Mouse (Mus musculus) liver, adult 2 months (tissue): ENCODE data around the gene Card11. TPM values are rescaled to one million over a fixed set of nuclear protein-coding genes. Genes with fewer than 3 reads are reported as not detected.

ENCODE experiments used
- DNase-seq: peaks from one replicate; pipeline ENCODE4 v3.0.0-alpha.2; 2011; ENCODE audit warnings: low read depth, low spot score; ENCODE audit errors: extremely low read depth
- H3K27ac ChIP-seq: fragments of 200-500 bp; replicated peaks from 2 replicates; pipeline ENCODE4 v1.5.1; 2012; ENCODE audit warnings: low read depth, mild to moderate bottlenecking, control low read depth, inconsistent platforms, low read length; ENCODE audit not compliant: insufficient read depth
- H3K27me3 ChIP-seq: fragments of 200-500 bp; 2 replicates; pipeline ENCODE4 v1.6.1; 2012; ENCODE audit warnings: mild to moderate bottlenecking, moderate library complexity, low read length, inconsistent platforms; ENCODE audit not compliant: control insufficient read depth, insufficient read depth
- H3K36me3 ChIP-seq: fragments of 200-500 bp; 2 replicates; pipeline ENCODE4 v1.6.1; 2012; ENCODE audit warnings: low read length, inconsistent platforms; ENCODE audit not compliant: control insufficient read depth, insufficient read depth
- H3K4me1 ChIP-seq: fragments of 200-500 bp; 2 replicates; pipeline ENCODE4 v1.6.1; 2011; ENCODE audit warnings: low read length; ENCODE audit not compliant: control insufficient read depth, insufficient read depth
- H3K4me3 ChIP-seq: fragments of 200-500 bp; 2 replicates; pipeline ENCODE4 v1.5.1; 2011; ENCODE audit warnings: low read depth, mild to moderate bottlenecking, control low read depth, low read length, moderate library complexity; ENCODE audit not compliant: insufficient read depth
- H3K79me2 ChIP-seq: fragments of 200-500 bp; 2 replicates; pipeline ENCODE4 v1.6.1; 2012; ENCODE audit warnings: inconsistent platforms, mild to moderate bottlenecking, low read length, moderate library complexity; ENCODE audit not compliant: control insufficient read depth, insufficient read depth
- H3K9ac ChIP-seq: fragments of 200-500 bp; 2 replicates; pipeline ENCODE4 v1.6.1; 2012; ENCODE audit warnings: low read depth, mild to moderate bottlenecking, control low read depth, inconsistent platforms, low read length
- CTCF ChIP-seq: fragments of 200-500 bp; IDR thresholded peaks from 2 replicates; pipeline ENCODE4 v1.5.1; 2011; ENCODE audit warnings: low read depth, low read length, control low read depth
- POLR2A ChIP-seq: fragments of 200-500 bp; IDR thresholded peaks from 2 replicates; pipeline ENCODE4 v1.6.1; 2011; ENCODE audit warnings: low read length, control low read depth; ENCODE audit not compliant: insufficient read depth; ENCODE audit errors: extremely low read depth
- WGBS: fragments of 180-500 bp; shearing (Covaris S2); methylation state at CpG from one replicate; pipeline ENCODE4 v1.1.7; 2018; 5-methylcytosine and 5-hydroxymethylcytosine counted together
- polyA plus RNA-seq: library from polyadenylated mRNA; depleted of rRNA; stranded (reverse); fragments of >200 nt; gene quantifications from 2 replicates; pipeline ENCODE4 v1.2.3, GENCODE M21; 2012
- total RNA-seq: library from RNA; depleted of rRNA; stranded (reverse); fragments of >200 nt; gene quantifications from 2 replicates; pipeline ENCODE4 v1.2.3, GENCODE M21; 2014

The Card11 gene
- total and polyA plus RNA-seq, 2 experiments, result 0.09 to 0.71 TPM

GRCm38 (mm10) chr5:140852435-140852996, 147.9 kb downstream of the Card11 start:
- Histone ChIP-seq H3K36me3 (no peaks in the 10 kb centered on the region), H3K27ac (no peak overlapping the region), H3K4me1 (no peaks in the 10 kb centered on the region), H3K9ac (no peak overlapping the region), H3K27me3 (no peaks in the 10 kb centered on the region), H3K4me3 (no peak overlapping the region), H3K79me2 (no peaks in the 10 kb centered on the region)
- 29% methylated on average over 12 of the region's 12 CpGs for WGBS
- TF ChIP-seq CTCF (no peak), POLR2A (no peak)
- peak; percentile 37 for DNase-seq

DNA sequence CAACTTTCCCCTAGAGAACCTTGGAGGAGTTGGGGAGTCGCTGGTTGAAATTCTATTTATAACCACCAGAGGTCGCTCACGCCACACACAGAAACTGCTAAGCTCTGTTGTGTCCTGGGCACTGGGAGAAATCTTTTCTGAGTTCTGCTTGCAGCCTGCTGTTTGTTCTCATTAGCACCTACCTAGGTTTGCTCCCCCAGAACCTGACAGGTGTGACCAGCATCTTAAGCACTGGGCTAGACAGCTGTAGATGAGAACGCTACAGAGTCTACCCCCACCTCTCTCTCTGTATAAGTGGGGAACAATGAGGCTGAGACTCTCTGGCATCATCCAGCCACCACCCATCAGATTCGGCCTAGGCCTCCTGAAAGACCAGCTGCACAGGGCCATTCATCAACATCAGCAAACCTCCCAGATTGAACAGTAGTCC, 153.1 kb downstream of the Card11 start:
- DNase-seq, result peak; percentile 29
- Histone ChIP-seq H3K27ac (no peak overlapping the region), H3K4me1 (no peaks in the 10 kb centered on the region), H3K79me2 (no peaks in the 10 kb centered on the region), H3K4me3 (no peak overlapping the region), H3K36me3 (no peaks in the 10 kb centered on the region), H3K9ac (no peak overlapping the region), H3K27me3 (no peaks in the 10 kb centered on the region)
- TF ChIP-seq POLR2A, result no peak
- TF ChIP-seq CTCF, result peak; percentile 62
- 32% methylated on average over 5 of the region's 5 CpGs for WGBS

GRCm38 (mm10) chr5:140841942-140842341, 158.4 kb downstream of the Card11 start:
- Histone ChIP-seq H3K79me2 (no peaks in the 10 kb centered on the region), H3K27me3 (no peaks in the 10 kb centered on the region), H3K4me1 (no peaks in the 10 kb centered on the region), H3K9ac (no peak overlapping the region), H3K36me3 (no peaks in the 10 kb centered on the region), H3K4me3 (no peak overlapping the region), H3K27ac (no peak overlapping the region)
- no peak for DNase-seq
- TF ChIP-seq POLR2A (no peak), CTCF (no peak)
- WGBS, result 80% methylated on average over 4 of the region's 4 CpGs

GRCm38 (mm10) chr5:140831064-140831431, 169.3 kb downstream of the Card11 start:
- Histone ChIP-seq H3K27me3 (no peaks in the 10 kb centered on the region; the same call in 1 of the 2 replicates), H3K9ac (no peak overlapping the region), H3K36me3 (no peaks in the 10 kb centered on the region), H3K27ac (no peak overlapping the region), H3K4me1 (peaks cover 27% of the 10 kb centered on the region), H3K79me2 (peaks cover 18% of the 10 kb centered on the region), H3K4me3 (no peak overlapping the region)
- no peak for TF ChIP-seq POLR2A
- TF ChIP-seq CTCF, result no peak
- WGBS, result 83% methylated on average over 8 of the region's 8 CpGs
- no peak for DNase-seq

DNA sequence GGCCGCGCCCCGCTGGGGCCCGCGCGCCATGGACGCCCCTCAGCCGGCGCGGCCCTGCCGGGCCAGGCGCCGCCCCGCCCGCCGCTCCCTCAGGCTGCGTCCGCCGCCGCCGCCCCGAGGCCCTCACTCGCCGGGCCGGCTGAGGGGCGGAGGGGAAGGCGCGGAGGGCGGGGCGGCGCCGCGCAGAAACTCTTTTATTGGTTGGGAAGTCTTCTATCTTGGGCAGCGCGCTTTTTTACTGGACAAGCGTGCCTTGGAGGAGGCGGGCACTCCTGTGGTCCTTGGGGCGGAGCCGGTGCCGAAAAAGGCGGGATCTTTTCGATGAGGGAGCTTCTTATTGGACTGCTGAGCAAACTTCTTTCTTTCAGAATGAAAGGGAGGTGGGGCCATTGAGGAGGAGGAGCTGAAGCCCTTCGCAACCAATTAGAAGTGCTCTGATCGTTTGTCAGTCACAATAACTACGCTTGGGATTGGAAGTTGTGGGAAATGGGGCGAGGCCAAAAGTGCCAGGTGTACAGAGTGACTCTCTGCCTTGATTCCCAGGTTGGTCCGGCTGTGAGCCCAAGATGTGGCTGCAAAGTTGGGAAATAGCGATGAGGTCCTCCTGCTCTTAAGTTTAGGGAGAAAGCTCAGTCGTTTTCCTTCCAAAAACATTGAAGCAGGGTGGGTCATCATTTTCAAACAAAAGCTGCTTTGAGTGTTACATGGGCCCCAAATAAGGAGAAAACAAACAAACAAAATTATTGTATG, 169.9 kb downstream of the Card11 start, which contains the start of gene Gna12:
Gene Gna12 (minus strand): TSS at position 118 of the 750 bp plus-strand sequence.
- Histone ChIP-seq H3K79me2 (peaks cover 23% of the 10 kb centered on the region), H3K27me3 (no peaks in the 10 kb centered on the region; the same call in 1 of the 2 replicates), H3K36me3 (no peaks in the 10 kb centered on the region), H3K4me1 (peaks cover 32% of the 10 kb centered on the region), H3K27ac (peak within 1 kb of the TSS; percentile 96), H3K9ac (peak within 1 kb of the TSS; percentile 94), H3K4me3 (peak within 1 kb of the TSS; percentile 89)
- peak; percentile 99 for DNase-seq
- WGBS, result under 1% methylated on average over 48 of the region's 49 CpGs
- peak; percentile 39; the same call in 1 of the 2 replicates for TF ChIP-seq POLR2A
- no peak for TF ChIP-seq CTCF

DNA sequence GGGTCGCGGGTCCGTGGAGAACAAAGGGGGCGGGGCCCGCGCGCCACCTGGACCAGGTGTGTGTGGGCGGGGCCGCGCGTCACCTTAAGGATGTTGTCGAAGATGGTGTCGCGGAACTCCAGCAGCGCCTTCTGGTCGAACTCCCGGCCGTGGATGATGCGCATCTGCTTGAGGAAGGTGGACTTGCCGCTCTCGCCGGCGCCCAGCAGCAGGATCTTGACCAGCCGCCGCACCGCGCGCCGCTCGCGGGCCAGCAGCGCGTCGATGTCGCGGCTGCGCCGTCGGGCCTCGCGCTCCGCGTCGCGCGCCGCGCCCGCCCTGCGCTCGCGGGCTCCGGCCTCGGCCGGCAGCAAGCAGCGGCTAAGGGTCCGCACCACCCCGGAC, 170.5 kb downstream of the Card11 start:
- no peak for DNase-seq
- H3K36me3 ChIP-seq, result no peaks in the 10 kb centered on the region
- peak overlapping the region; percentile 94 for H3K9ac ChIP-seq
- H3K27me3 ChIP-seq, result no peaks in the 10 kb centered on the region; the same call in 1 of the 2 replicates
- WGBS, result under 1% methylated on average over 58 of the region's 58 CpGs
- H3K79me2 ChIP-seq, result peaks cover 25% of the 10 kb centered on the region
- H3K4me1 ChIP-seq, result peaks cover 29% of the 10 kb centered on the region
- TF ChIP-seq CTCF, result no peak
- TF ChIP-seq POLR2A, result no peak
- peak overlapping the region; percentile 89 for H3K4me3 ChIP-seq
- H3K27ac ChIP-seq, result peak overlapping the region; percentile 96
